Mouse (Mus musculus) CH12.LX (cell line): ENCODE data around the gene Hacl1. TPM values are rescaled to one million over a fixed set of nuclear protein-coding genes. Genes with fewer than 3 reads are reported as not detected.

ENCODE experiments used
- DNase-seq: peaks from one replicate; pipeline ENCODE4 v3.0.0-alpha.2; 2013; ENCODE audit errors: extremely low read depth
- H3K27ac ChIP-seq: 2 replicates; pipeline ENCODE4 v1.5.1; 2012; ENCODE audit warnings: low read depth, mild to moderate bottlenecking, control low read depth, moderate library complexity; ENCODE audit not compliant: insufficient read depth
- H3K27me3 ChIP-seq: replicated peaks from 2 replicates; pipeline ENCODE3; 2012; ENCODE audit warnings: inconsistent platforms
- H3K36me3 ChIP-seq, 2 experiments: replicated peaks in 1 of 2; 2 replicates each; pipeline versions ENCODE3 to v1.6.1; 2012; ENCODE audit warnings: inconsistent platforms in 1 of 2, low read length in 1 of 2, mild to moderate bottlenecking in 1 of 2, mixed read lengths in 1 of 2, moderate library complexity in 1 of 2; ENCODE audit not compliant: control insufficient read depth in 1 of 2, insufficient read depth in 1 of 2
- H3K4me1 ChIP-seq, 2 experiments: 2 replicates each; pipeline ENCODE4 v1.6.1; 2012; ENCODE audit warnings: inconsistent platforms in 1 of 2, moderate library complexity in 1 of 2; ENCODE audit not compliant: insufficient read depth in 2 of 2, control insufficient read depth in 1 of 2
- H3K4me2 ChIP-seq: 2 replicates; pipeline ENCODE4 v1.6.1; 2012; ENCODE audit warnings: low read depth, mild to moderate bottlenecking, control low read depth; ENCODE audit not compliant: poor library complexity, insufficient read depth, severe bottlenecking
- H3K4me3 ChIP-seq, 3 experiments: fragments of 150-350 bp in 1 of 3; sonication (generic) in 1 of 3; replicated peaks in 1 of 3; 2 replicates each; pipeline versions ENCODE3 to v1.5.1; 2011 to 2012; ENCODE audit warnings: low read depth in 2 of 3, low read length in 2 of 3, mild to moderate bottlenecking in 2 of 3, moderate library complexity in 2 of 3, control low read depth in 1 of 3, improper control_type of control experiment in 1 of 3, inconsistent platforms in 1 of 3, mixed read lengths in 1 of 3; ENCODE audit not compliant: poor library complexity in 1 of 3
- H3K79me2 ChIP-seq: replicated peaks from 2 replicates; pipeline ENCODE4 v1.6.1; 2012; ENCODE audit warnings: mild to moderate bottlenecking, moderate library complexity; ENCODE audit not compliant: control insufficient read depth, poor library complexity, insufficient read depth, severe bottlenecking; ENCODE audit errors: extremely low read depth
- H3K9ac ChIP-seq: 2 replicates; pipeline ENCODE4 v1.6.1; 2012; ENCODE audit warnings: low read depth, mild to moderate bottlenecking, control low read depth, moderate library complexity; ENCODE audit not compliant: insufficient read depth
- H3K9me3 ChIP-seq: replicated peaks from 2 replicates; pipeline ENCODE3; 2012; ENCODE audit warnings: low read length, inconsistent platforms, mixed read lengths
- CHD2 ChIP-seq: IDR thresholded peaks from 2 replicates; pipeline ENCODE4 v1.6.1; 2011; ENCODE audit warnings: low read length, improper control_type of control experiment
- EP300 ChIP-seq: IDR thresholded peaks from 2 replicates; pipeline ENCODE4 v1.6.1; 2011; ENCODE audit warnings: low read length, improper control_type of control experiment
- GABPA ChIP-seq: IDR thresholded peaks from 2 replicates; pipeline ENCODE4 v1.6.1; 2012; ENCODE audit warnings: low read depth, low read length, improper control_type of control experiment, inconsistent platforms; ENCODE audit not compliant: insufficient replicate concordance
- MAFK ChIP-seq: IDR thresholded peaks from 2 replicates; pipeline ENCODE4 v1.6.1; 2011; ENCODE audit warnings: low read length, improper control_type of control experiment; ENCODE audit not compliant: insufficient replicate concordance
- NRF1 ChIP-seq: IDR thresholded peaks from 2 replicates; pipeline ENCODE4 v1.6.1; 2014; ENCODE audit warnings: low read depth, mild to moderate bottlenecking, inconsistent platforms, low read length, improper control_type of control experiment, moderate library complexity
- POLR2AphosphoS2 ChIP-seq: IDR thresholded peaks from 2 replicates; pipeline ENCODE4 v1.6.1; 2011; ENCODE audit warnings: low read depth, low read length, improper control_type of control experiment
- TCF12 ChIP-seq: IDR thresholded peaks from 2 replicates; pipeline ENCODE4 v1.6.1; 2014; ENCODE audit warnings: low read depth, mild to moderate bottlenecking, inconsistent platforms, low read length, improper control_type of control experiment
- USF1 ChIP-seq: IDR thresholded peaks from 2 replicates; pipeline ENCODE4 v1.6.1; 2014; ENCODE audit warnings: low read depth, mild to moderate bottlenecking, inconsistent platforms, low read length, improper control_type of control experiment
- dilution Hi-C: fragments of 300-500 bp; cut with MboI; formaldehyde crosslinking; loops from 2 replicates; pipeline ENCODE4 v1.14.3; 2020; ENCODE audit warnings: low sequenced_read_pairs; ENCODE audit not compliant: extremely low pct_unique_long_range_greater_than_20kb, extremely low pct_ligation_motif_present
- in situ Hi-C: fragments of 300-500 bp; cut with MboI; formaldehyde crosslinking; loops from 3 replicates; pipeline ENCODE4 v1.14.3; 2019; ENCODE audit warnings: low sequenced_read_pairs, low pct_ligation_motif_present, low pct_unique_long_range_greater_than_20kb, mixed read lengths
- polyA plus RNA-seq: library from polyadenylated mRNA; unstranded; fragments of >175 nt; gene quantifications from 2 replicates; pipeline ENCODE4 v1.2.1, GENCODE M21; 2012; ENCODE audit warnings: low read depth; ENCODE audit not compliant: insufficient read length
- total RNA-seq, 2 experiments: library from RNA; depleted of rRNA; stranded (reverse); fragments of 300-350 nt in 1 of 2; fragments of >200 nt in 1 of 2; gene quantifications; 2 replicates each; pipeline ENCODE4 v1.2.3; 2012 to 2014

Hacl1 gene
- total and polyA plus RNA-seq, 3 experiments: 13.6 to 22.6 (median 20.2) TPM

DNA sequence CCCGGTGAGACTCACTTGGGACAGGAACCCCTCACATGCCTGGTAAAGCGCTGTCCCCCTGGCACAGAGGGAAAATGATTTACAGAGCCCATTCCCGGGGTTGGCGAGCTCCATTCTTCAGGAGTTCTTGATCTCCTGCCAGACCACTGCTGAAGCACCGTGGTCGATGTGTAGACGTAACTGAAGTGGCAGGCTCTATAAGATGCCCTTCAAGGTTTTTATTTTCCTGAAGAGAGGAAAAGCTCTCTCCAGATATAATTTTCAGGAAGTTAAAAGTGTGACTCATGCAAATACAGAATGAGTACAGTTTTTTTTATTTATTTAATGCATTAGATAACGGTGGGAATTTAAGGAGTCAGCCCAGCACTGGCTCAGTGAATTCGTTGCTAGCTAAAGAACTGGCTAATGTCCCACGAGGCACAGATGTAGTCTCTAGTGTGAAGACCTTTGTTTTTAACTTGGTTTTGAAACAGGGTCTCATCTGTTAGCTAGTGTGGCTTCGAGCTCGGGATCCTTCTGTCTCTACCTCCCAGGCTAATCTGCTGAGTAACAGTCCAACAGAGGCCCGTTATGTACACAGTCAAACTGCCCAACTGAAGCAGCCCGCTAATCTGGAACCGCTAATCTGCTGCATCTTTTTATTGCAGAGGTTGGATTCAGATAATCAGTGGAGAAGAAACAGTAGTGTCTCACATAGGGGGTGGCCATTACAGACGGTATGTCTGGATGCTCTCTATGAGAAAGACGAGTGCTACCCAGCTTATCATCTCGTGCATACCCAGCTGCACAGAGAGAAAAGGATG lies 23.2 kb upstream of the Hacl1 start:
- TF ChIP-seq EP300 (no peak), GABPA (no peak), USF1 (no peak), CHD2 (no peak), MAFK (no peak), POLR2AphosphoS2 (no peak)
- DNase-seq: no peak
- Histone ChIP-seq H3K4me2 (peak overlapping the region; percentile 24; the same call in 1 of the 2 replicates), H3K79me2 (no peaks in the 10 kb centered on the region), H3K27me3 (no peaks in the 10 kb centered on the region), H3K27ac (peak overlapping the region; percentile 37), H3K36me3 (peaks cover 10 to 30% of the 10 kb centered on the region in 2 experiments), H3K9ac (no peak overlapping the region), H3K9me3 (peaks cover 8% of the 10 kb centered on the region), H3K4me1 (peaks cover 33 to 86% of the 10 kb centered on the region in 2 experiments), H3K4me3 (no peak overlapping the region)
- in situ Hi-C loops (no loop called here), dilution Hi-C loops (no loop called here)

DNA sequence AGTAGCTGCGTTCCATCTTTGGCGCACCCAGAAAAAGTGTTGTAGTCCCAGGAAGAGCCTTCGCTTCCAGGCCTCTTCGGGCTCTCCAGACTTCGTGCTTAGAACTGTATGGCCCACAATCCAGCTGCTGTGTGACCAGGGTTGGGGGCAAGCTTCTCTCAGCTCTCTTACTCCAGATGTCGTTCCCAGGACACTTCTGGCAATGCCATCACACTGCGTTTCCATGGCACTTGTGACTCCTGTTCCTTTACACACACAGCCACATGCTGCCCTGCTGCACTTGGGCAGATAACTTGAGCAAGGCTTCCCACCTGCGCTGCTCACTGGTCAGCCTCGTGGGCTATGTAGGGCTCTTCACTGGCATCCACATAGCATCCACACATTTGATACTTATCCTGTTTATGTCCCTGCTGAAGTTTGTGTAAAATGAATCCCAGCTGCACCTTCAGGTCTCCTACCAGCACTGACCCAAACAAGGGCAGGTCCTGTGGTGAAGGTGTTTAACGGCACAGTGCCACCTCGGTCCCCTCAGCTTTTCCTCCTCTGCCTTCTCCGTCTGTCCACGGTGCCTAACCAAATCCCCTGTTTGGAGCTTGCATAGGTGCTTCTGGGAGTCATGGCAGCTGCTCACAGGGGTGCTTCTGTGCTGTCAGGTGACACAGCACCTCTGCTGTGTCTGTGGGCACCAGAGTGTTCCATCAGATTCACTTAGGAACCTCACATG lies 22.5 kb upstream of the Hacl1 start:
- Histone ChIP-seq H3K9ac (no peak overlapping the region), H3K4me3 (no peak overlapping the region), H3K36me3 (peaks cover 10 to 28% of the 10 kb centered on the region in 2 experiments), H3K9me3 (peaks cover 8% of the 10 kb centered on the region), H3K4me2 (no peak overlapping the region), H3K27ac (peak overlapping the region; percentile 15; the same call in 1 of the 2 replicates), H3K79me2 (no peaks in the 10 kb centered on the region), H3K27me3 (no peaks in the 10 kb centered on the region)
- dilution Hi-C loops: no loop called here
- no peak for DNase-seq
- in situ Hi-C loops: no loop called here
- TF ChIP-seq TCF12: no peak
- TF ChIP-seq, all 38 proteins: peak for 0
- H3K4me1 ChIP-seq: peaks cover 31 to 86% of the 10 kb centered on the region in 2 experiments

DNA sequence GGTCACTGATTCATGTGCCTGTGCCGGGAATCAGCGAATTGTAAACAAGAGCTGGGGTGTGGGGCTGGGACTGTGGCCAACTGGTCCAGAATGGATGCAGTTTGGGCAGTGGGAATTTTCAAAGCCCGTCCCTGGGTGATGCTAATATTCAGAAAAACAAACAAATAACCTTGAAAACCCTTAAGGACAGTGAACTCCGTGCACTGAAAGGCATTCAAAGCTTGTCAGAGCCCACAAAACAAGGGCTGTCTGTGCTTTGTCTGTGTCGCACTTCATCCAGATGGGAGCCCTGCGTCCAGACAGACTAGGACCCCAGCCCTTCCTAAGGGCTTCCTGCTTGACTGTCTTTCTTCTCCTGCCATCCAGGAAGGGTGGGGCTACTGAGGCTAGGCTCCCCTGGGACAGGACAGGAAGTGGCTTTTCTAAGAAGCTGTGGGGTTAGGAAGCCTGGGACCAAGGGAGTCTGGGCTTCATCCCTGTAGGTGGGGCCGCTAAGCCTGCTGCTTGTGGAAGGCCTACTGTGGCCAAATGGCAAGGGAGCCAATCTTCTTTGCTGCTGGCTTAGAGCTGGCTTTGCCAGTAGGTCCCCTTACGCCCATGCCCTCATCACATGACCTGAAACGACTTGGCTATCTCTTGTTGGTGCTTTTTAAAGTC lies 21.6 kb upstream of the Hacl1 start:
- H3K4me3 ChIP-seq: peak overlapping the region in 2 of 3 experiments; percentile 5 to 37
- H3K27me3 ChIP-seq: no peaks in the 10 kb centered on the region
- dilution Hi-C loops: no loop called here

More for the DNA sequence above, 21.6 kb upstream of the Hacl1 start:
- in situ Hi-C loops: no loop called here
- peaks cover 34 to 87% of the 10 kb centered on the region in 2 experiments for H3K4me1 ChIP-seq
- 0 out of 2 replicates have a peak overlapping the region, but pooled peaks have one; percentile 59 for H3K9ac ChIP-seq
- peak overlapping the region; percentile 49; the same call in 1 of the 2 replicates for H3K27ac ChIP-seq
- H3K4me2 ChIP-seq: peak overlapping the region; percentile 46; the same call in 1 of the 2 replicates
- DNase-seq: peak; percentile 63
- H3K9me3 ChIP-seq: peaks cover 8% of the 10 kb centered on the region
- no peaks in the 10 kb centered on the region; the same call in 1 of the 2 replicates for H3K79me2 ChIP-seq
- TF ChIP-seq EP300 (peak; percentile 26; the same call in 1 of the 2 replicates), NRF1 (no peak), MAFK (no peak), TCF12 (peak; percentile 28; the same call in 1 of the 2 replicates)
- H3K36me3 ChIP-seq: peaks cover 10 to 27% of the 10 kb centered on the region in 2 experiments
